Mouse (Mus musculus) lung, postnatal 0 days (tissue): Measurements from ENCODE around the gene Fjx1. TPM values are rescaled to one million over a fixed set of nuclear protein-coding genes. Genes with fewer than 3 reads are reported as not detected.

Experiments used
- ATAC-seq: fragments of 200-750 bp; cut with Nextera tagmentation; 2 replicates; pipeline ENCODE4 v1.8.0; 2017; ENCODE audit warnings: moderate library complexity
- DNase-seq: peaks from one replicate; pipeline ENCODE4 v3.0.0-alpha.2; 2016; ENCODE audit warnings: low spot score
- H3K27ac ChIP-seq: fragments of 300-500 bp; sonication (generic); 2 replicates; pipeline ENCODE4 v1.5.1; 2014; ENCODE audit warnings: antibody characterized with exemption, mild to moderate bottlenecking, low read length, mixed read lengths
- H3K27me3 ChIP-seq: fragments of 300-500 bp; sonication (generic); replicated peaks from 2 replicates; pipeline ENCODE4 v1.6.1; 2014; ENCODE audit warnings: low read length, mixed read lengths; ENCODE audit not compliant: insufficient read depth
- H3K36me3 ChIP-seq: fragments of 300-500 bp; sonication (generic); 2 replicates; pipeline ENCODE4 v1.6.1; 2014; ENCODE audit warnings: low read length, mixed read lengths; ENCODE audit not compliant: insufficient read depth
- H3K4me1 ChIP-seq: fragments of 300-500 bp; sonication (generic); 2 replicates; pipeline ENCODE4 v1.6.1; 2014; ENCODE audit warnings: antibody characterized with exemption, low read depth, low read length, mixed read lengths; ENCODE audit not compliant: insufficient read depth
- H3K4me2 ChIP-seq: fragments of 300-500 bp; sonication (generic); replicated peaks from 2 replicates; pipeline ENCODE4 v1.6.1; 2014; ENCODE audit warnings: low read depth, mild to moderate bottlenecking, low read length, moderate library complexity, mixed read lengths
- H3K4me3 ChIP-seq: fragments of 300-500 bp; sonication (generic); 2 replicates; pipeline ENCODE4 v1.5.1; 2014; ENCODE audit warnings: low read depth, low read length
- H3K9ac ChIP-seq: fragments of 300-500 bp; sonication (generic); replicated peaks from 2 replicates; pipeline ENCODE4 v1.6.1; 2014; ENCODE audit warnings: low read depth, mild to moderate bottlenecking
- H3K9me3 ChIP-seq: fragments of 300-500 bp; sonication (generic); 2 replicates; pipeline ENCODE4 v1.6.1; 2016; ENCODE audit warnings: low read length, mixed read lengths
- CTCF ChIP-seq: IDR thresholded peaks from 2 replicates; pipeline ENCODE4 v1.5.1; 2016; ENCODE audit warnings: antibody characterized with exemption, mild to moderate bottlenecking
- EP300 ChIP-seq: IDR thresholded peaks from 2 replicates; pipeline ENCODE4 v1.6.1; 2016; ENCODE audit warnings: antibody characterized with exemption, mild to moderate bottlenecking, control low read depth
- WGBS: fragments of 180-500 bp; shearing (Covaris S2); extraction: QIAGEN DNeasy Blood & Tissue Kit; methylation state at CpG from one replicate; pipeline ENCODE4 v1.1.7; 2014; 5-methylcytosine and 5-hydroxymethylcytosine counted together
- polyA plus RNA-seq: library from polyadenylated mRNA; unstranded; fragments of >200 nt; fragmentation: Nextera tagmentation; extraction: Ambion mirVana; gene quantifications from 2 replicates; pipeline ENCODE4 v1.2.1, GENCODE M21; 2015

Fjx1 gene
- polyA plus RNA-seq, 1 experiment from 2014 or later = 7.3 TPM

GRCm38 (mm10) chr2:102407363-102408184, 44.7 kb downstream of the Fjx1 start, which contains the start of gene Trim44:
Gene Trim44, minus strand, starts transcription at chr2:102407828.
- H3K36me3 ChIP-seq = no peaks in the 10 kb centered on the region
- 37% methylated on average over 14 of the region's 14 CpGs for WGBS
- DNase-seq (no peak), ATAC-seq (no peak)
- no peak within 1 kb of the TSS for H3K27ac ChIP-seq
- peak within 1 kb of the TSS; percentile 29; the same call in 1 of the 2 replicates for H3K4me2 ChIP-seq
- H3K9me3 ChIP-seq = no peaks in the 10 kb centered on the region
- no peaks in the 10 kb centered on the region for H3K4me1 ChIP-seq
- no peaks in the 10 kb centered on the region for H3K27me3 ChIP-seq
- H3K4me3 ChIP-seq = no peak within 1 kb of the TSS
- no peak within 1 kb of the TSS for H3K9ac ChIP-seq
- no peak for TF ChIP-seq EP300
- no peak for TF ChIP-seq CTCF

- Histone ChIP-seq H3K36me3 (no peaks in the 10 kb centered on the region), H3K9me3 (no peaks in the 10 kb centered on the region), H3K4me2 (peak overlapping the region; percentile 29; the same call in 1 of the 2 replicates), H3K9ac (no peak overlapping the region), H3K27ac (no peak overlapping the region), H3K4me3 (no peak overlapping the region), H3K4me1 (no peaks in the 10 kb centered on the region), H3K27me3 (no peaks in the 10 kb centered on the region)
- 73% methylated on average over 4 of the region's 4 CpGs for WGBS
- DNase-seq (no peak), ATAC-seq (0 out of 2 replicates have a peak, but pooled peaks have one; percentile 19)
- TF ChIP-seq EP300 (no peak), CTCF (no peak)
Measured at GRCm38 (mm10) chr2:102406324-102407304, 45.7 kb downstream of the Fjx1 start.

DNA sequence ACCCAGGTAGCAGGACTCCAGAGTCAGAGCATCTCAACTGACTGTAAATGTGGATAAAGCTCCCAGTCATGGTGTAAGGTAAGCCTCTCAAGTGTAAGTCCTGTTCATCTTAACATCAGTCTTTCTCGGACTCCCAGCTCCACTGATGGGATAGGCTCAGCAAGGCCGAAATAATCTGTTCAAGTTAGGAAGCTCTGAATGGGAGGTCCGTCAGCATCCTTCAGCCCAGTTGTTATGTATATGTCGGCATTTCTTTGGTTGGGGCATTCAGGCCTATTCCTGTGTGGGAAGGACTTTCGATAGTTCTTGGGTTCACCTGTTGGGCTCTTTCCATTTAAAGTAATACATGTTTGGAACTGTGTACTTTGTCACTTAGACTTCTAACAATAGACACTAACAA, 48.3 kb downstream of the Fjx1 start:
- no peak overlapping the region for H3K9ac ChIP-seq
- H3K4me1 ChIP-seq = no peaks in the 10 kb centered on the region; the same call in 1 of the 2 replicates
- no peak overlapping the region for H3K4me3 ChIP-seq
- DNase-seq (no peak), ATAC-seq (no peak)
- 86% methylated on average over 5 of the region's 5 CpGs for WGBS
- H3K4me2 ChIP-seq = no peak overlapping the region
- H3K36me3 ChIP-seq = no peaks in the 10 kb centered on the region
- H3K9me3 ChIP-seq = no peaks in the 10 kb centered on the region
- no peaks in the 10 kb centered on the region for H3K27me3 ChIP-seq
- no peak overlapping the region for H3K27ac ChIP-seq
- TF ChIP-seq EP300 = no peak
- no peak for TF ChIP-seq CTCF

DNA sequence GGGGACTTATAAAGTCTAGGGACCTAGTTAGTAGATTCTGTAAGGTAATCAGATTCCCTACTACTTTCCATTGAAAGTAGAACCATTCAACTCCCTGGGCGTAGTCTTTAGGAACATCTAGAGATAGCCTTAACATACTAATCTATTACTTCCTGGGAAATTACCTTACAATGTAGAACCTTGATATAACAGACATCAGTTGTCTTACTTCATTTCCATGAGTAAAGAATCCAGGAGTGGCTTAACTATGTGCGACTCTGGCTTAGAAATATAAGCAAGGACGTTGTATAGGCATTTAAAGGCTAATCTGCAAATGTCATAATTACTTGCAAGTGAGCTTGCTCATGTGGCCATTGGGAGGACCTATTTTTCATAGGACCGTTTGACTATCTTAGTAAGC, 49.0 kb downstream of the Fjx1 start:
- Histone ChIP-seq H3K27ac (no peak overlapping the region), H3K9me3 (no peaks in the 10 kb centered on the region), H3K27me3 (no peaks in the 10 kb centered on the region), H3K9ac (no peak overlapping the region), H3K4me2 (no peak overlapping the region), H3K4me1 (no peaks in the 10 kb centered on the region; the same call in 1 of the 2 replicates), H3K4me3 (no peak overlapping the region), H3K36me3 (no peaks in the 10 kb centered on the region)
- no peak for DNase-seq
- 80% methylated on average over 4 of the region's 4 CpGs for WGBS
- no peak for TF ChIP-seq CTCF
- no peak for TF ChIP-seq EP300
- ATAC-seq = no peak

DNA sequence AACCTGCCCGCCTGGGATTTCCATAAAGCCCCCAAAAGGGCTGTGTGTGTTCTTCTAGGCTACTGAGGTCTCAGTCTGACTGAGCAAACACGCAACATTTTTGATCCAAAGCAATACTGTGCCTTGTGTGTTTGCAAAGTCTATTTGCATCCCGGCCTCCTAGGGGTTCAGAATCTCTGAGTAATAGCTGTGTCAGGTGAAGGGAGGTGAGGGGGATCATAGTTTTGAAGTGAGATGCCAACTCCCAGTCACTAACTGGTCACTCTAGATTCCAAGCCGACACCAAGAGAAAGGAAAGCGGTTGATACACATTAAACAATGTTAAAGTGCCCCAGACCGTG, 51.0 kb downstream of the Fjx1 start:
- Histone ChIP-seq H3K27me3 (no peaks in the 10 kb centered on the region), H3K4me3 (peak overlapping the region; percentile 65), H3K4me2 (peak overlapping the region; percentile 76), H3K36me3 (no peaks in the 10 kb centered on the region), H3K27ac (peak overlapping the region; percentile 96), H3K4me1 (no peaks in the 10 kb centered on the region; the same call in 1 of the 2 replicates), H3K9ac (peak overlapping the region; percentile 77), H3K9me3 (no peaks in the 10 kb centered on the region)
- DNase-seq = no peak
- ATAC-seq = peak; percentile 24
- TF ChIP-seq EP300 = no peak
- 12% methylated on average over 6 of the region's 6 CpGs for WGBS
